Mouse (Mus musculus): ENCODE data around the gene Olfr1033. TPM values are rescaled to one million over a fixed set of nuclear protein-coding genes. Genes with fewer than 3 reads are reported as not detected.
"Not testable (repeated sequence)": the region's sequence is repeated elsewhere in the genome, so short reads cannot be mapped to it uniquely, and the experiment has no call there.

The Olfr1033 gene
- total RNA-seq (2014; rRNA removed), result 8.7 and 10.7 TPM in 2 replicates
- 1.7 TPM in 2 replicates for polyA plus RNA-seq (2012; rRNA removed)

DNA sequence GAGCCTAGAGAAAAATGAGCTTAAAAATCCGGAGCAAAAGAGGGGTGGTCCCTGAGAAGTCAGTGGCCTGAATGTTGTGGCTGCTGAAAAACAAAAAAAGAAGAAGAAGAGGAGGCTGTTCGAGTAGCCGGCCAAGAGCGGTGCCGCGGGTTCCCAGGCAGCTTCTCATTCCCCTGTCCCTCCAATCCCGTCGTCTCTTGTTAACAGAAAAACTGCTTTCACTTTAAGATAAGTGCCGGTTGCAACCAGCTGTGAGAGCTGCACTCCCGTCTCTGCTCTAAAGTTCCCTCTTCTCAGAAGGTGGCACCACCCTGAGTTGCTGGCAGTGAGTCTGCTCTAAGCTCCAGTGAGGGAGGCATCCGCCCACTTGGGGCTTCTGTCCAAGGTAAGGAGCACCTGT, at the start of gene Olfr1033:
TSS of gene Olfr1033 (plus strand) at position 228 of the 400 bp plus-strand sequence.
- H3K27me3 ChIP-seq (ENCODE audit: control insufficient read depth, insufficient read depth, low read length); H3K36me3 ChIP-seq (ENCODE audit: control insufficient read depth, insufficient read depth, low read length); H3K4me1 ChIP-seq (ENCODE audit: control insufficient read depth, insufficient read depth, low read length); H3K79me2 ChIP-seq (ENCODE audit: control insufficient read depth, insufficient read depth, low read length): not testable (repeated sequence)
- peak within 1 kb of the TSS; percentile 96 for H3K27ac ChIP-seq (replicated peaks; ENCODE audit: insufficient read depth, low read depth, low read length)
- H3K9ac ChIP-seq (ENCODE audit: low read depth, low read length), result peak within 1 kb of the TSS; percentile 42
- H3K4me3 ChIP-seq (ENCODE audit: insufficient read depth, low read depth, low read length), result peak within 1 kb of the TSS; percentile 55
- 2% methylated on average over 11 of the region's 11 CpGs for WGBS
- peak; percentile 62 for DNase-seq (ENCODE audit: extremely low read depth, low read depth, low spot score)

DNA sequence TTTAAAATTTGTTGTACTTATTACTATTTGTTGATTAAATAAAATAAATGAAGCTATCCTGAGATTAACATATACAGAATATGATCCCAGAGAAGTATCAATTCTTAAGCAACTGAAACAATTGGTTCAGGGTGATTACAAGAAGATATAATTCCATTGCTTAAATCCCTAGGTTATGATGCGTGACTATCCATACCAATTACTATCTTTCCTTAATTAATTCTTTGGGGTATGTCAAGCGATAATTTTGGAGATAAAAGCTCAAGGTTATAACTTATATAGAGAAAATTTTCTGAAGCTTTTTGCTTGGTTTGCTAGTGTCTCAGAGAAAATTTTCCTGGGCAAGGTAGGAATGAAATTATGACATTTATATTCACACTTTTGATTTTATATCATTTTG, 46.8 kb upstream of the Olfr1033 start, which contains the start of gene Olfr1029:
TSS of gene Olfr1029 (plus strand) at position 301 of the 400 bp plus-strand sequence.
- Histone ChIP-seq H3K9ac (ENCODE audit: low read depth, low read length) (no peak within 1 kb of the TSS), H3K36me3 (ENCODE audit: control insufficient read depth, insufficient read depth, low read length) (no peaks in the 10 kb centered on the region), H3K27ac (replicated peaks; ENCODE audit: insufficient read depth, low read depth, low read length) (no peak within 1 kb of the TSS), H3K4me3 (ENCODE audit: insufficient read depth, low read depth, low read length) (no peak within 1 kb of the TSS), H3K27me3 (ENCODE audit: control insufficient read depth, insufficient read depth, low read length) (no peaks in the 10 kb centered on the region), H3K79me2 (ENCODE audit: control insufficient read depth, insufficient read depth, low read length) (no peaks in the 10 kb centered on the region), H3K4me1 (ENCODE audit: control insufficient read depth, insufficient read depth, low read length) (no peaks in the 10 kb centered on the region)
- 90% methylated on average over 2 of the region's 2 CpGs for WGBS
- DNase-seq (ENCODE audit: extremely low read depth, low read depth, low spot score), result no peak
- no peak for TF ChIP-seq CTCF (IDR thresholded peaks at IDR 0.05; ENCODE audit: low read depth, low read length)
- TF ChIP-seq POLR2A (IDR thresholded peaks at IDR 0.05; ENCODE audit: extremely low read depth, insufficient read depth, low read length), result no peak

GRCm38 (mm10) chr2:85978976-85979375, 41.5 kb upstream of the Olfr1033 start, which contains the start of gene Olfr1030:
TSS of gene Olfr1030 (plus strand) at chr2:85979276.
- H3K36me3 ChIP-seq (ENCODE audit: control insufficient read depth, insufficient read depth, low read length), result no peaks in the 10 kb centered on the region
- no peak within 1 kb of the TSS for H3K9ac ChIP-seq (ENCODE audit: low read depth, low read length)
- DNase-seq (ENCODE audit: extremely low read depth, low read depth, low spot score), result no peak
- no peaks in the 10 kb centered on the region for H3K27me3 ChIP-seq (ENCODE audit: control insufficient read depth, insufficient read depth, low read length)
- 54% methylated on average over 1 of the region's 1 CpGs for WGBS
- H3K4me1 ChIP-seq (ENCODE audit: control insufficient read depth, insufficient read depth, low read length), result no peaks in the 10 kb centered on the region; the same call in 1 of the 2 replicates
- H3K4me3 ChIP-seq (ENCODE audit: insufficient read depth, low read depth, low read length), result no peak within 1 kb of the TSS
- H3K27ac ChIP-seq (replicated peaks; ENCODE audit: insufficient read depth, low read depth, low read length), result no peak within 1 kb of the TSS
- H3K79me2 ChIP-seq (ENCODE audit: control insufficient read depth, insufficient read depth, low read length), result no peaks in the 10 kb centered on the region
- TF ChIP-seq CTCF (IDR thresholded peaks at IDR 0.05; ENCODE audit: low read depth, low read length), result no peak
- TF ChIP-seq POLR2A (IDR thresholded peaks at IDR 0.05; ENCODE audit: extremely low read depth, insufficient read depth, low read length), result no peak

- Histone ChIP-seq H3K27ac (replicated peaks; ENCODE audit: insufficient read depth, low read depth, low read length) (no peak within 1 kb of the TSS), H3K4me3 (ENCODE audit: insufficient read depth, low read depth, low read length) (no peak within 1 kb of the TSS), H3K9ac (ENCODE audit: low read depth, low read length) (no peak within 1 kb of the TSS), H3K4me1 (ENCODE audit: control insufficient read depth, insufficient read depth, low read length) (no peaks in the 10 kb centered on the region), H3K79me2 (ENCODE audit: control insufficient read depth, insufficient read depth, low read length) (no peaks in the 10 kb centered on the region), H3K36me3 (ENCODE audit: control insufficient read depth, insufficient read depth, low read length) (no peaks in the 10 kb centered on the region), H3K27me3 (ENCODE audit: control insufficient read depth, insufficient read depth, low read length) (no peaks in the 10 kb centered on the region)
- no peak for DNase-seq (ENCODE audit: extremely low read depth, low read depth, low spot score)
- no peak for TF ChIP-seq CTCF (IDR thresholded peaks at IDR 0.05; ENCODE audit: low read depth, low read length)
- no peak for TF ChIP-seq POLR2A (IDR thresholded peaks at IDR 0.05; ENCODE audit: extremely low read depth, insufficient read depth, low read length)
- WGBS, result 43% methylated on average over 3 of the region's 3 CpGs
These were observed 30.4 kb upstream of the Olfr1033 start, which contains the start of gene Olfr1031 for GRCm38 (mm10) chr2:85990004-85990403. TSS of gene Olfr1031 (plus strand) at chr2:85990304.

DNA sequence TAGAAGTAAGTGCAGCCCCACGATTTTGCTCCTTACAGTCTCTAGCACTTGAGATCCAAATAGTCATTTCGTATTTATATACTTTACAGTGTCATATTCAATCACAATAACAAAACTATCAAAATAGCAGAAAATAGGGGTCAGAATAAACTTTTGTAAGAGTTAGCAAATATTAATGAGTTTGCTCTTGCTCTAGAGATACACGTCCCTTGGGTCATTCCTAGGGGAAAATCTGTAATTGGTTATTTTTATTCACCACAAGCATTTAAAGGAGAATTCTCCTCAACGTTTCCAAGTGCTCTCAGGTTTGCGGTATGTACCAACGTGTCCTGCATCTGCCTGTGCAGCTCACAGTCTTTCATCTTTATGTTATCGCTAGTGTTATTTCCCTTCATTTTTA, 15.2 kb upstream of the Olfr1033 start, which contains the start of gene Olfr1032:
TSS of gene Olfr1032 (plus strand) at position 301 of the 400 bp plus-strand sequence.
- H3K4me3 ChIP-seq (ENCODE audit: insufficient read depth, low read depth, low read length), result no peak within 1 kb of the TSS
- no peak for DNase-seq (ENCODE audit: extremely low read depth, low read depth, low spot score)
- no peak for TF ChIP-seq CTCF (IDR thresholded peaks at IDR 0.05; ENCODE audit: low read depth, low read length)
- no peak for TF ChIP-seq POLR2A (IDR thresholded peaks at IDR 0.05; ENCODE audit: extremely low read depth, insufficient read depth, low read length)
- H3K36me3 ChIP-seq (ENCODE audit: control insufficient read depth, insufficient read depth, low read length), result no peaks in the 10 kb centered on the region
- H3K27ac ChIP-seq (replicated peaks; ENCODE audit: insufficient read depth, low read depth, low read length), result no peak within 1 kb of the TSS
- no peaks in the 10 kb centered on the region for H3K79me2 ChIP-seq (ENCODE audit: control insufficient read depth, insufficient read depth, low read length)
- 86% methylated on average over 7 of the region's 7 CpGs for WGBS
- H3K27me3 ChIP-seq (ENCODE audit: control insufficient read depth, insufficient read depth, low read length), result no peaks in the 10 kb centered on the region
- H3K9ac ChIP-seq (ENCODE audit: low read depth, low read length), result no peak within 1 kb of the TSS
- H3K4me1 ChIP-seq (ENCODE audit: control insufficient read depth, insufficient read depth, low read length), result no peaks in the 10 kb centered on the region

- not testable (repeated sequence) for H3K4me3 ChIP-seq (ENCODE audit: insufficient read depth, low read depth, low read length); H3K4me1 ChIP-seq (ENCODE audit: control insufficient read depth, insufficient read depth, low read length); H3K9ac ChIP-seq (ENCODE audit: low read depth, low read length); H3K79me2 ChIP-seq (ENCODE audit: control insufficient read depth, insufficient read depth, low read length); DNase-seq (ENCODE audit: extremely low read depth, low read depth, low spot score); H3K27me3 ChIP-seq (ENCODE audit: control insufficient read depth, insufficient read depth, low read length); H3K27ac ChIP-seq (replicated peaks; ENCODE audit: insufficient read depth, low read depth, low read length); H3K36me3 ChIP-seq (ENCODE audit: control insufficient read depth, insufficient read depth, low read length)
- WGBS, result 22% methylated on average over 6 of the region's 9 CpGs
These were observed 1.1 kb downstream of the Olfr1033 start for GRCm38 (mm10) chr2:86021518-86021917.

All from liver, adult 2 months (tissue).